Mouse (Mus musculus) megakaryocyte-erythroid progenitor cell, adult 5-6 weeks (primary cell): Measurements from ENCODE around the gene Slc35b2. TPM values are rescaled to one million over a fixed set of nuclear protein-coding genes. Genes with fewer than 3 reads are reported as not detected.

Experiments used
- ATAC-seq: replicated peaks from 2 replicates; pipeline ENCODE4 v1.8.0; 2016; ENCODE audit warnings: mild to moderate bottlenecking, inconsistent platforms; ENCODE audit not compliant: severe bottlenecking, poor library complexity, low FRiP score, low TSS enrichment
- total RNA-seq, 2 experiments: library from RNA; stranded (forward) in 1 of 2; stranded (reverse) in 1 of 2; fragments of 200-1000, 215-1000 nt in 1 of 2; fragments of >200 nt in 1 of 2; fragmentation: Nextera tagmentation in 1 of 2; gene quantifications; 2 replicates each; pipeline ENCODE4 v1.2.3; 2014 to 2017

Slc35b2 gene
- total RNA-seq, 2 experiments from 2014 or later = 46.9 to 60.3 TPM

- no peak for ATAC-seq
Observed at GRCm38 (mm10) chr17:45578843-45579242, 15.2 kb downstream of the Slc35b2 start.

GRCm38 (mm10) chr17:45579554-45579953 lies 15.9 kb downstream of the Slc35b2 start:
- no peak for ATAC-seq

GRCm38 (mm10) chr17:45580958-45581477 lies 17.3 kb downstream of the Slc35b2 start:
- no peak for ATAC-seq

- ATAC-seq = peak; percentile 42
Observed at GRCm38 (mm10) chr17:45581567-45581983, 17.9 kb downstream of the Slc35b2 start.

- peak; percentile 38 for ATAC-seq
Observed at GRCm38 (mm10) chr17:45582188-45582587, 18.5 kb downstream of the Slc35b2 start.

- ATAC-seq = no peak
Observed at GRCm38 (mm10) chr17:45582715-45583355, 19.2 kb downstream of the Slc35b2 start.

- ATAC-seq = no peak
Observed at GRCm38 (mm10) chr17:45584096-45584896, 20.6 kb downstream of the Slc35b2 start.

- ATAC-seq = no peak; the same call in 1 of the 2 replicates
Observed at GRCm38 (mm10) chr17:45584939-45585678, 21.4 kb downstream of the Slc35b2 start.

- ATAC-seq = no peak
Observed at GRCm38 (mm10) chr17:45585725-45586448, 22.2 kb downstream of the Slc35b2 start.

GRCm38 (mm10) chr17:45586449-45586837 lies 22.8 kb downstream of the Slc35b2 start:
- no peak for ATAC-seq

- no peak for ATAC-seq
Observed at GRCm38 (mm10) chr17:45588370-45588769, 24.7 kb downstream of the Slc35b2 start.

- ATAC-seq = no peak
Observed at GRCm38 (mm10) chr17:45589236-45589635, 25.6 kb downstream of the Slc35b2 start.

- ATAC-seq = no peak
Observed at GRCm38 (mm10) chr17:45589844-45590243, 26.2 kb downstream of the Slc35b2 start.

GRCm38 (mm10) chr17:45590410-45590809 lies 26.7 kb downstream of the Slc35b2 start:
- no peak for ATAC-seq

GRCm38 (mm10) chr17:45591701-45592605 lies 28.3 kb downstream of the Slc35b2 start:
- no peak for ATAC-seq

- ATAC-seq = peak; percentile 49
Observed at GRCm38 (mm10) chr17:45592606-45593431, 29.1 kb downstream of the Slc35b2 start.

GRCm38 (mm10) chr17:45593479-45593878 lies 29.8 kb downstream of the Slc35b2 start:
- peak; percentile 60 for ATAC-seq
